Mouse (Mus musculus) activated CD4-positive, CD25-positive, alpha-beta regulatory T cell, adult 4 months (primary cell): ENCODE results near the gene Frmd6. TPM values are rescaled to one million over a fixed set of nuclear protein-coding genes. Genes with fewer than 3 reads are reported as not detected.

Experiments
- ATAC-seq: one replicate; pipeline ENCODE4 v1.8.0; 2017
- polyA plus RNA-seq, 2 experiments: library from polyadenylated mRNA; unstranded; fragments of 100-300 nt; shearing (Covaris generic); gene quantifications; one replicate each; pipeline ENCODE4 v1.2.1; 2017

Frmd6 gene
- polyA plus RNA-seq: 10 to 100 TPM; 14.2 to 19.3 TPM

GRCm38 (mm10) chr12:70824729-70825650 lies at the start of gene Frmd6:
Frmd6 (plus strand) TSS chr12:70825514.
- ATAC-seq: peak; percentile 67

GRCm38 (mm10) chr12:70775609-70776008 lies 49.7 kb upstream of the Frmd6 start:
- no peak for ATAC-seq

- ATAC-seq: no peak
Observed at GRCm38 (mm10) chr12:70776683-70777082, 48.6 kb upstream of the Frmd6 start.

- ATAC-seq: no peak
Observed at GRCm38 (mm10) chr12:70777466-70777865, 47.8 kb upstream of the Frmd6 start.

GRCm38 (mm10) chr12:70777866-70778265 lies 47.4 kb upstream of the Frmd6 start:
- no peak for ATAC-seq

- ATAC-seq: no peak
Observed at GRCm38 (mm10) chr12:70778271-70778670, 47.0 kb upstream of the Frmd6 start.

- no peak for ATAC-seq
Observed at GRCm38 (mm10) chr12:70778724-70779123, 46.6 kb upstream of the Frmd6 start.

GRCm38 (mm10) chr12:70783049-70783448 lies 42.3 kb upstream of the Frmd6 start:
- no peak for ATAC-seq

- ATAC-seq: no peak
Observed at GRCm38 (mm10) chr12:70783475-70784239, 41.7 kb upstream of the Frmd6 start.

- ATAC-seq: no peak
Observed at GRCm38 (mm10) chr12:70784240-70784705, 41.0 kb upstream of the Frmd6 start.

- no peak for ATAC-seq
Observed at GRCm38 (mm10) chr12:70789341-70789740, 36.0 kb upstream of the Frmd6 start.

GRCm38 (mm10) chr12:70793291-70793690 lies 32.0 kb upstream of the Frmd6 start:
- no peak for ATAC-seq

- no peak for ATAC-seq
Observed at GRCm38 (mm10) chr12:70794543-70795388, 30.5 kb upstream of the Frmd6 start.

- ATAC-seq: no peak
Observed at GRCm38 (mm10) chr12:70795389-70795711, 30.0 kb upstream of the Frmd6 start.

GRCm38 (mm10) chr12:70798496-70798895 lies 26.8 kb upstream of the Frmd6 start:
- no peak for ATAC-seq

- no peak for ATAC-seq
Observed at GRCm38 (mm10) chr12:70799231-70800002, 25.9 kb upstream of the Frmd6 start.

- no peak for ATAC-seq
Observed at GRCm38 (mm10) chr12:70800086-70800485, 25.2 kb upstream of the Frmd6 start.

- no peak for ATAC-seq
Observed at GRCm38 (mm10) chr12:70801361-70801760, 24.0 kb upstream of the Frmd6 start.

GRCm38 (mm10) chr12:70803494-70803893 lies 21.8 kb upstream of the Frmd6 start:
- ATAC-seq: no peak

GRCm38 (mm10) chr12:70804989-70805388 lies 20.3 kb upstream of the Frmd6 start:
- ATAC-seq: no peak

- no peak for ATAC-seq
Observed at GRCm38 (mm10) chr12:70807543-70807942, 17.8 kb upstream of the Frmd6 start.

- ATAC-seq: no peak
Observed at GRCm38 (mm10) chr12:70807975-70808374, 17.3 kb upstream of the Frmd6 start.
